Mouse (Mus musculus) heart, embryonic 11.5 days (tissue): Measurements from ENCODE around the gene Thy1. TPM values are rescaled to one million over a fixed set of nuclear protein-coding genes. Genes with fewer than 3 reads are reported as not detected.

ENCODE experiments used
- ATAC-seq: fragments of 200-750 bp; cut with Nextera tagmentation; replicated peaks from 2 replicates; pipeline ENCODE4 v1.8.0; 2017; ENCODE audit warnings: moderate library complexity; ENCODE audit not compliant: insufficient number of reproducible peaks, low FRiP score, low TSS enrichment
- H3K27ac ChIP-seq: fragments of 300-500 bp; sonication (generic); 2 replicates; pipeline ENCODE4 v1.5.1; 2014; ENCODE audit warnings: mild to moderate bottlenecking, low read depth, low read length
- H3K27me3 ChIP-seq: fragments of 300-500 bp; sonication (generic); 2 replicates; pipeline ENCODE4 v1.6.1; 2014; ENCODE audit warnings: mild to moderate bottlenecking, low read length, mixed read lengths; ENCODE audit not compliant: control insufficient read depth, insufficient read depth
- H3K36me3 ChIP-seq: fragments of 300-500 bp; sonication (generic); 2 replicates; pipeline ENCODE4 v1.6.1; 2014; ENCODE audit warnings: mild to moderate bottlenecking, low read length, moderate library complexity, mixed read lengths; ENCODE audit not compliant: control insufficient read depth, insufficient read depth
- H3K4me1 ChIP-seq: fragments of 300-500 bp; sonication (generic); 2 replicates; pipeline ENCODE4 v1.6.1; 2014; ENCODE audit warnings: low read length; ENCODE audit not compliant: control insufficient read depth, insufficient read depth
- H3K4me2 ChIP-seq: fragments of 300-500 bp; sonication (generic); 2 replicates; pipeline ENCODE4 v1.6.1; 2014; ENCODE audit warnings: mild to moderate bottlenecking, moderate library complexity
- H3K4me3 ChIP-seq: fragments of 300-500 bp; sonication (generic); 2 replicates; pipeline ENCODE4 v1.5.1; 2014; ENCODE audit warnings: low read depth, low read length
- H3K9ac ChIP-seq: fragments of 300-500 bp; sonication (generic); 2 replicates; pipeline ENCODE4 v1.6.1; 2014; ENCODE audit warnings: mild to moderate bottlenecking, low read depth, low read length, moderate library complexity
- H3K9me3 ChIP-seq: fragments of 300-500 bp; sonication (generic); replicated peaks from 2 replicates; pipeline ENCODE4 v1.6.1; 2016; ENCODE audit warnings: low read length; ENCODE audit not compliant: control insufficient read depth
- WGBS: fragments of 180-500 bp; shearing (Covaris S2); extraction: QIAGEN DNeasy Blood & Tissue Kit; methylation state at CpG from one replicate; pipeline ENCODE4 v1.1.7; 2014; ENCODE audit not compliant: insufficient replicate concordance; 5-methylcytosine and 5-hydroxymethylcytosine counted together
- polyA plus RNA-seq: library from polyadenylated mRNA; unstranded; fragments of >200 nt; fragmentation: Nextera tagmentation; extraction: Ambion mirVana; gene quantifications from 2 replicates; pipeline ENCODE4 v1.2.1, GENCODE M21; 2014

Gene Thy1
- polyA plus RNA-seq, 1 experiment from 2014 or later, result 0.86 TPM

DNA sequence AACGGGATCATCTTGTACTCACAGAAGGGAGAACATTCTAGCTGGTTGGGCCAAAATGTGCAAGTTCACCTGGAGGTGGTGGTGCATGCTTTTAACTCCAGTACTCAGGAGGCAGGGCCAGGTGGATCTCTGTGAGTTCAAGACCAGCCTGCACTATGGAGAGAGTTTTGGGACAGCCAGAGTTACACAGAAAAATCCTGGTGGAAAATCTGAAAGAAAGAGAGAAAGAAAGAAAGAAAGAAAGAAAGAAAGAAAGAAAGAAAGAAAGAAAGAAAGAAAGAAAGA, 846 bp upstream of the Thy1 start:
- Histone ChIP-seq H3K27me3 (peaks cover 53% of the 10 kb centered on the region), H3K4me1 (peaks cover 8% of the 10 kb centered on the region)

GRCm38 (mm10) chr9:44043708-44044425, 683 bp downstream of the Thy1 start:
- Histone ChIP-seq H3K9ac (peak overlapping the region; percentile 22; the same call in 1 of the 2 replicates), H3K27me3 (peaks cover 56% of the 10 kb centered on the region), H3K27ac (no peak overlapping the region), H3K4me3 (peak overlapping the region; percentile 37), H3K4me1 (peaks cover 8% of the 10 kb centered on the region), H3K4me2 (peak overlapping the region; percentile 70), H3K9me3 (no peaks in the 10 kb centered on the region), H3K36me3 (no peaks in the 10 kb centered on the region)
- WGBS, result 4% methylated on average over 23 of the region's 23 CpGs
- ATAC-seq, result no peak

More for the DNA sequence above, 846 bp upstream of the Thy1 start:
- no peak for ATAC-seq
- no peaks in the 10 kb centered on the region for H3K36me3 ChIP-seq
- H3K9me3 ChIP-seq, result no peaks in the 10 kb centered on the region
- no peak overlapping the region for H3K4me3 ChIP-seq
- no peak overlapping the region for H3K27ac ChIP-seq
- no peak overlapping the region for H3K9ac ChIP-seq
- WGBS, result 79% methylated on average over 1 of the region's 1 CpGs
- H3K4me2 ChIP-seq, result no peak overlapping the region

- H3K27me3 ChIP-seq, result peaks cover 58% of the 10 kb centered on the region
- H3K4me1 ChIP-seq, result peaks cover 8% of the 10 kb centered on the region
- no peak for ATAC-seq
- H3K4me3 ChIP-seq, result no peak overlapping the region
- no peak overlapping the region for H3K27ac ChIP-seq
- no peaks in the 10 kb centered on the region for H3K36me3 ChIP-seq
- no peak overlapping the region for H3K4me2 ChIP-seq
- H3K9ac ChIP-seq, result no peak overlapping the region
- 42% methylated on average over 14 of the region's 14 CpGs for WGBS
- H3K9me3 ChIP-seq, result no peaks in the 10 kb centered on the region
These were observed 1.4 kb downstream of the Thy1 start for GRCm38 (mm10) chr9:44044426-44045157.

GRCm38 (mm10) chr9:44045158-44045883, 2.1 kb downstream of the Thy1 start:
- 69% methylated on average over 3 of the region's 3 CpGs for WGBS
- Histone ChIP-seq H3K4me2 (no peak overlapping the region), H3K27me3 (peaks cover 58% of the 10 kb centered on the region)

DNA sequence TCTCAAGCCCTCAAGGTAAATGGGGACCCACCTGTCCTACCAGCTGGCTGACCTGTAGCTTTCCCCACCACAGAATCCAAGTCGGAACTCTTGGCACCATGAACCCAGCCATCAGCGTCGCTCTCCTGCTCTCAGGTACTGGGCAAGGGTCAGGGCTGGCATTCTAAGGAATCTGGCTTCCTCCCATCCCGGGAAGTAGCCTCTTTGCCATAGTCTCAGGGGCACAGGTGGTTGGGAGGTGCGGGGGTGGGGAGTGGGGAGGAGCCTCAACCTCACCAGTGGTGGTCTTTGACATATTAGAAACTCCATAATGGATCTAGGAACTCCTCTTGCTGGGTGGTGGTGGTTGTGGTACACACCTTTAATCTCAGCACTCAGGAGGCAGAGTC, 2.7 kb downstream of the Thy1 start:
- no peak for ATAC-seq
- Histone ChIP-seq H3K9ac (no peak overlapping the region), H3K36me3 (no peaks in the 10 kb centered on the region), H3K4me1 (peaks cover 8% of the 10 kb centered on the region), H3K4me2 (no peak overlapping the region), H3K9me3 (no peaks in the 10 kb centered on the region), H3K27me3 (peaks cover 58% of the 10 kb centered on the region), H3K4me3 (no peak overlapping the region), H3K27ac (no peak overlapping the region)
- WGBS, result 81% methylated on average over 5 of the region's 5 CpGs

More at GRCm38 (mm10) chr9:44045158-44045883, 2.1 kb downstream of the Thy1 start:
- Histone ChIP-seq H3K4me3 (no peak overlapping the region), H3K4me1 (peaks cover 8% of the 10 kb centered on the region), H3K36me3 (no peaks in the 10 kb centered on the region), H3K9ac (no peak overlapping the region), H3K9me3 (no peaks in the 10 kb centered on the region), H3K27ac (no peak overlapping the region)
- ATAC-seq, result no peak

GRCm38 (mm10) chr9:44046426-44046825, 3.2 kb downstream of the Thy1 start:
- Histone ChIP-seq H3K9ac (no peak overlapping the region), H3K4me3 (no peak overlapping the region), H3K27ac (no peak overlapping the region), H3K9me3 (no peaks in the 10 kb centered on the region), H3K27me3 (peaks cover 56% of the 10 kb centered on the region), H3K4me1 (peaks cover 8% of the 10 kb centered on the region), H3K36me3 (no peaks in the 10 kb centered on the region), H3K4me2 (no peak overlapping the region)
- ATAC-seq, result no peak
- WGBS, result 79% methylated on average over 12 of the region's 12 CpGs

DNA sequence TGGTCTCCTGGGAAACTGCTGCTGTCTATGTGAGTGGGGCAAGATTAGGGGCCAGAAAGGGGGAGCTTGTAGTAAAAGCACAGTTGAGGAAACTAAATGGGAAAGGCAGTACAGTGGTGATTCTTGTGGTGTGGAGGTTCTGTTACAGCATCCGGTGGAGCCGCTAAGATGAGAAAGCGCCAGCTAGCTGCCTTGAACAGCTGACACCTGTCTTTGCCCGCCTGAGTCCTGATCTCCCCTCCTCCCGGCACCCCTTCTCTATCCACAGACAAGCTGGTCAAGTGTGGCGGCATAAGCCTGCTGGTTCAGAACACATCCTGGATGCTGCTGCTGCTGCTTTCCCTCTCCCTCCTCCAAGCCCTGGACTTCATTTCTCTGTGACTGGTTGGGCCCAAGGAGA, 3.9 kb downstream of the Thy1 start:
- Histone ChIP-seq H3K9me3 (no peaks in the 10 kb centered on the region), H3K4me2 (no peak overlapping the region), H3K9ac (no peak overlapping the region), H3K4me3 (no peak overlapping the region), H3K27me3 (peaks cover 49% of the 10 kb centered on the region), H3K4me1 (peaks cover 8% of the 10 kb centered on the region), H3K36me3 (no peaks in the 10 kb centered on the region), H3K27ac (no peak overlapping the region)
- 47% methylated on average over 6 of the region's 6 CpGs for WGBS
- no peak for ATAC-seq

- no peak overlapping the region for H3K9ac ChIP-seq
- H3K9me3 ChIP-seq, result no peaks in the 10 kb centered on the region
- H3K4me2 ChIP-seq, result no peak overlapping the region
- H3K36me3 ChIP-seq, result no peaks in the 10 kb centered on the region
- no peak for ATAC-seq
- peaks cover 44% of the 10 kb centered on the region for H3K27me3 ChIP-seq
- no peak overlapping the region for H3K27ac ChIP-seq
- H3K4me1 ChIP-seq, result peaks cover 8% of the 10 kb centered on the region
- no peak overlapping the region for H3K4me3 ChIP-seq
- 61% methylated on average over 14 of the region's 14 CpGs for WGBS
These were observed 4.6 kb downstream of the Thy1 start for GRCm38 (mm10) chr9:44047571-44048490.
